Mouse (Mus musculus) limb, embryonic 12.5 days (tissue): ENCODE measurements around the gene Ampd2. TPM values are rescaled to one million over a fixed set of nuclear protein-coding genes. Genes with fewer than 3 reads are reported as not detected.

Experiments
- ATAC-seq: fragments of 200-750 bp; cut with Nextera tagmentation; 2 replicates; pipeline ENCODE4 v1.8.0; 2017; ENCODE audit warnings: low read depth, moderate TSS enrichment; ENCODE audit not compliant: insufficient number of reproducible peaks, insufficient read depth, low FRiP score, low TSS enrichment
- H3K27ac ChIP-seq: fragments of 300-500 bp; sonication (generic); 2 replicates; pipeline ENCODE4 v1.5.1; 2016; ENCODE audit warnings: mild to moderate bottlenecking, moderate library complexity
- H3K27me3 ChIP-seq: fragments of 300-500 bp; sonication (generic); 2 replicates; pipeline ENCODE4 v1.6.1; 2016; ENCODE audit warnings: mild to moderate bottlenecking, moderate library complexity
- H3K36me3 ChIP-seq: fragments of 300-500 bp; sonication (generic); 2 replicates; pipeline ENCODE4 v1.6.1; 2016; ENCODE audit warnings: mild to moderate bottlenecking, moderate library complexity
- H3K4me1 ChIP-seq: fragments of 300-500 bp; sonication (generic); replicated peaks from 2 replicates; pipeline ENCODE4 v1.6.1; 2016
- H3K4me2 ChIP-seq: fragments of 300-500 bp; sonication (generic); 2 replicates; pipeline ENCODE4 v1.6.1; 2016; ENCODE audit warnings: mild to moderate bottlenecking, moderate library complexity
- H3K4me3 ChIP-seq: fragments of 300-500 bp; sonication (generic); replicated peaks from 2 replicates; pipeline ENCODE4 v1.5.1; 2016; ENCODE audit warnings: mild to moderate bottlenecking
- H3K9ac ChIP-seq: fragments of 300-500 bp; sonication (generic); replicated peaks from 2 replicates; pipeline ENCODE4 v1.6.1; 2016; ENCODE audit warnings: mild to moderate bottlenecking, moderate library complexity
- H3K9me3 ChIP-seq: fragments of 300-500 bp; sonication (generic); 2 replicates; pipeline ENCODE4 v1.6.1; 2016; ENCODE audit warnings: mild to moderate bottlenecking, moderate library complexity
- WGBS: fragments of 180-500 bp; shearing (Covaris S2); methylation state at CpG from one replicate; pipeline ENCODE4 v1.1.7; 2016; 5-methylcytosine and 5-hydroxymethylcytosine counted together
- polyA plus RNA-seq: library from polyadenylated mRNA; unstranded; fragments of >200 nt; fragmentation: Nextera tagmentation; extraction: Ambion mirVana; gene quantifications from 2 replicates; pipeline ENCODE4 v1.2.1, GENCODE M21; 2016

Ampd2 gene
- polyA plus RNA-seq, 1 experiment from 2014 or later = 51.7 TPM

- H3K4me1 ChIP-seq = no peaks in the 10 kb centered on the region
- 91% methylated on average over 6 of the region's 6 CpGs for WGBS
- no peak overlapping the region for H3K27ac ChIP-seq
- ATAC-seq = no peak
- H3K9ac ChIP-seq = no peak overlapping the region
- no peaks in the 10 kb centered on the region for H3K27me3 ChIP-seq
- peaks cover 80% of the 10 kb centered on the region for H3K36me3 ChIP-seq
- no peak overlapping the region for H3K4me3 ChIP-seq
- no peak overlapping the region for H3K4me2 ChIP-seq
- H3K9me3 ChIP-seq = no peaks in the 10 kb centered on the region
Measured at GRCm38 (mm10) chr3:108117465-108117864, 31.0 kb upstream of the Ampd2 start.

DNA sequence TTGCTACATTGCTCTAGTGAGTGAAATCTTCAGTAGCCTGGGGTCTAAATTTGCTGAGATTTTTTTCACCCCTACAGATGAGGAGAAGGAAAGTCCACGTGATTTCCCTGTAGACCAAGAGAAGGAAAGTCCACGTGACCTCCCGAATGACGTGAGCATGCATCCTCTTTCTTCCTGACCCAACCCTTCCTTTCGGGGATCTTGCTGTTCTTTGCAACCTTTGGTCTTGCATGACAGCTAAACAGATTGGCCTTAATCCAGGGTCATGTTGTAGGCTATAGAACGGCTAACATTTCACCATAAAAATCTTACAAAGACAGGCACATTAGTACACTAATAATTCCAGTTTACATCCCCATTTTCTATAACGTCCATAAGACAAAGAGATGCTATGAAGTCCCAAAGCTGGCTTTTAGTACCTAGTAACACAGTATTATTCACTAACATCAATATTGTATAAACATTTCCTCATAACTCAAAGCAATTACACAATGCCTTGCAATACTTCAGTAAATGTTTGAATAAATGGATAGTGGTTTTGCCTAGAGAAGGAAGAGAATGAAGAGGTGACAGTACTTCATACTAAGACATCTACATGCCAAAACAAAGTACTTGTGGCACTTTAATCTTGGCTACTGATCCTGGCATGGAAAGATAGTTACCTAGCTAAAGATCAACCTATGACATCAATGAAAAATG is 27.3 kb upstream of the Ampd2 start:
- H3K4me3 ChIP-seq = no peak overlapping the region

DNA sequence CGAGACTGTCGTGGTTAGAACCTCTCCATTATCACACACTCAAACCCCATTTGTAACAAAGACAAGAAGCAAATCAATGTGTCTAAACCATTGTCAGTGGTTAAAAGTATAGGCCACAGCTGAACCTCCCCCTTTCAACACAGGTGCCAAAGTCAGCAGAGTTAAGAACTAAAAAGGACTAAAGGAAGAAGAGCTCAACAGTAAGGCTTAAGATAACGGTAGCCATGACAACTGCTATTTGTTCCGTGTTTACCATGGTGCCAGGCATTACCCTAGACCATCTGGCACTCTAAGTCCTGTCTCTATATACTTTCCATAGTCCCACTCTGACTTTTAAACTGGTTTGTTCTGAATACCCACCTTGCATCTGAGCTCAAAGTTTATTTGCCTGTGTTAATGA is 26.2 kb upstream of the Ampd2 start:
- WGBS = 93% methylated on average over 4 of the region's 4 CpGs
- Histone ChIP-seq H3K27me3 (no peaks in the 10 kb centered on the region), H3K4me1 (no peaks in the 10 kb centered on the region), H3K36me3 (peaks cover 85% of the 10 kb centered on the region), H3K4me2 (no peak overlapping the region), H3K9me3 (no peaks in the 10 kb centered on the region), H3K9ac (no peak overlapping the region), H3K4me3 (no peak overlapping the region), H3K27ac (no peak overlapping the region)
- ATAC-seq = no peak

More for the DNA sequence above, 27.3 kb upstream of the Ampd2 start:
- Histone ChIP-seq H3K4me2 (no peak overlapping the region), H3K9me3 (no peaks in the 10 kb centered on the region), H3K27ac (no peak overlapping the region), H3K27me3 (no peaks in the 10 kb centered on the region), H3K9ac (no peak overlapping the region), H3K4me1 (no peaks in the 10 kb centered on the region), H3K36me3 (peaks cover 85% of the 10 kb centered on the region)
- ATAC-seq = no peak
- WGBS = 95% methylated on average over 7 of the region's 7 CpGs

GRCm38 (mm10) chr3:108112246-108112645 is 25.8 kb upstream of the Ampd2 start:
- no peaks in the 10 kb centered on the region for H3K27me3 ChIP-seq
- no peaks in the 10 kb centered on the region for H3K9me3 ChIP-seq
- H3K4me2 ChIP-seq = no peak overlapping the region
- H3K4me3 ChIP-seq = no peak overlapping the region
- no peak overlapping the region for H3K9ac ChIP-seq
- no peak overlapping the region for H3K27ac ChIP-seq
- WGBS = 90% methylated on average over 7 of the region's 7 CpGs
- no peaks in the 10 kb centered on the region for H3K4me1 ChIP-seq
- H3K36me3 ChIP-seq = peaks cover 83% of the 10 kb centered on the region
- no peak for ATAC-seq

GRCm38 (mm10) chr3:108111320-108111719 is 24.9 kb upstream of the Ampd2 start:
- H3K36me3 ChIP-seq = peaks cover 80% of the 10 kb centered on the region
- no peaks in the 10 kb centered on the region for H3K4me1 ChIP-seq
- H3K4me2 ChIP-seq = no peak overlapping the region
- no peak overlapping the region for H3K4me3 ChIP-seq
- H3K27me3 ChIP-seq = no peaks in the 10 kb centered on the region
- WGBS = 88% methylated on average over 5 of the region's 5 CpGs
- ATAC-seq = no peak
- no peak overlapping the region for H3K27ac ChIP-seq
- H3K9me3 ChIP-seq = no peaks in the 10 kb centered on the region
- H3K9ac ChIP-seq = no peak overlapping the region

GRCm38 (mm10) chr3:108105281-108105680 is 18.8 kb upstream of the Ampd2 start:
- no peak for ATAC-seq
- peaks cover 49% of the 10 kb centered on the region for H3K36me3 ChIP-seq
- no peak overlapping the region for H3K27ac ChIP-seq
- WGBS = 88% methylated on average over 3 of the region's 3 CpGs
- no peaks in the 10 kb centered on the region for H3K27me3 ChIP-seq
- no peak overlapping the region for H3K9ac ChIP-seq
- no peaks in the 10 kb centered on the region for H3K4me1 ChIP-seq
- H3K4me3 ChIP-seq = no peak overlapping the region
- no peaks in the 10 kb centered on the region for H3K9me3 ChIP-seq
- no peak overlapping the region for H3K4me2 ChIP-seq

- no peaks in the 10 kb centered on the region for H3K4me1 ChIP-seq
- no peak overlapping the region for H3K27ac ChIP-seq
- no peak for ATAC-seq
- no peaks in the 10 kb centered on the region for H3K9me3 ChIP-seq
- WGBS = 92% methylated on average over 6 of the region's 6 CpGs
- H3K9ac ChIP-seq = no peak overlapping the region
- no peak overlapping the region for H3K4me2 ChIP-seq
- no peaks in the 10 kb centered on the region for H3K27me3 ChIP-seq
- no peak overlapping the region for H3K4me3 ChIP-seq
- peaks cover 21% of the 10 kb centered on the region for H3K36me3 ChIP-seq
Measured at GRCm38 (mm10) chr3:108102075-108102474, 15.6 kb upstream of the Ampd2 start.

DNA sequence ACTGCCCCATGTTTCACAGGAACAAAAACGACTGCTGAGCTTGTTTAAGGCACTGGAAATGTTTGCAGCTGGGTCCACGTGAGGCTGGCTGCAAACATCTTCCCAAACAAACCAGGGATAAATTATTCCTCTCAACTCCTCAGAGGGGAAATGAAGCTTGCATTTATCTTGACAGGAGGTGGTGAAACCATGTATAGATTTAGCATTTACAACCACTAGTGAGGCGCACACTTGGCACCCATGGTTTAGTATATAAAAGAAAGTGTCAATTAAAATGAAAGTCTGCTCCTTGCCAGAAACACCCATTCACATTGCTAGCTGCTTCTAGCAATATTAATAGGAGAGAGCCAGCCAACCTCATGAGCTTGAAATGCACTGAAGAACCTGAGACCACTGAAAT is 15.1 kb upstream of the Ampd2 start:
- Histone ChIP-seq H3K4me2 (no peak overlapping the region), H3K9ac (no peak overlapping the region), H3K27ac (no peak overlapping the region), H3K36me3 (peaks cover 21% of the 10 kb centered on the region), H3K4me3 (no peak overlapping the region), H3K27me3 (no peaks in the 10 kb centered on the region), H3K9me3 (no peaks in the 10 kb centered on the region), H3K4me1 (no peaks in the 10 kb centered on the region)
- WGBS = 63% methylated on average over 3 of the region's 3 CpGs
- no peak for ATAC-seq

DNA sequence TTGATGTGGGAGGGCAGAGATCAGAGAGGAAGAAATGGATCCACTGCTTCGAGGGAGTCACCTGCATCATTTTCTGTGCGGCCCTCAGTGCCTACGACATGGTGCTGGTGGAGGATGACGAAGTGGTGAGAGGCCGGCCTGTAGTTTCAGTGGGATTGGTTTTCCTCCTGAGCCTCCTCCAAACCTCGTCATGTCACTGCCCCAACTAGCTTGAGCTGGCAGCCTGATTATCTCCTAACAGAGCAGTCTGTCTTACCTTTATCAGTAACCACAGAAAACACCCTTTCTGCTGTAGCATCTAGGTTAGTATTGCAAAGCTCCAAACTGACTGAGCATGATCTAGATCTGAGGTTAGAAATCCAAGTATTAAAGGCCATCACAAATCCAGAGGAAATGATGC is 11.9 kb upstream of the Ampd2 start:
- no peaks in the 10 kb centered on the region for H3K27me3 ChIP-seq
- ATAC-seq = no peak

GRCm38 (mm10) chr3:108097656-108098055 is 11.2 kb upstream of the Ampd2 start:
- Histone ChIP-seq H3K4me3 (no peak overlapping the region), H3K9ac (no peak overlapping the region), H3K27me3 (no peaks in the 10 kb centered on the region), H3K9me3 (no peaks in the 10 kb centered on the region), H3K4me2 (no peak overlapping the region), H3K4me1 (no peaks in the 10 kb centered on the region), H3K27ac (no peak overlapping the region), H3K36me3 (no peaks in the 10 kb centered on the region)
- WGBS = 72% methylated on average over 8 of the region's 8 CpGs
- ATAC-seq = no peak

More for the DNA sequence above, 11.9 kb upstream of the Ampd2 start:
- no peak overlapping the region for H3K4me2 ChIP-seq
- H3K9me3 ChIP-seq = no peaks in the 10 kb centered on the region
- H3K4me3 ChIP-seq = no peak overlapping the region
- no peaks in the 10 kb centered on the region for H3K4me1 ChIP-seq
- no peaks in the 10 kb centered on the region for H3K36me3 ChIP-seq
- H3K27ac ChIP-seq = no peak overlapping the region
- no peak overlapping the region for H3K9ac ChIP-seq
- 72% methylated on average over 6 of the region's 6 CpGs for WGBS

- ATAC-seq = no peak
- Histone ChIP-seq H3K4me1 (no peaks in the 10 kb centered on the region), H3K36me3 (no peaks in the 10 kb centered on the region), H3K4me2 (no peak overlapping the region), H3K27ac (no peak overlapping the region), H3K9me3 (no peaks in the 10 kb centered on the region), H3K27me3 (no peaks in the 10 kb centered on the region), H3K9ac (no peak overlapping the region), H3K4me3 (no peak overlapping the region)
- 85% methylated on average over 10 of the region's 10 CpGs for WGBS
Measured at GRCm38 (mm10) chr3:108096726-108097125, 10.3 kb upstream of the Ampd2 start.

GRCm38 (mm10) chr3:108096226-108096625 is 9.8 kb upstream of the Ampd2 start:
- Histone ChIP-seq H3K27ac (no peak overlapping the region), H3K36me3 (no peaks in the 10 kb centered on the region), H3K9ac (no peak overlapping the region), H3K4me2 (no peak overlapping the region), H3K4me1 (no peaks in the 10 kb centered on the region), H3K9me3 (no peaks in the 10 kb centered on the region), H3K27me3 (no peaks in the 10 kb centered on the region), H3K4me3 (no peak overlapping the region)
- no peak for ATAC-seq
- 81% methylated on average over 8 of the region's 8 CpGs for WGBS
